Mouse (Mus musculus): ENCODE results near the gene Efcab12.

Efcab12 gene

DNA sequence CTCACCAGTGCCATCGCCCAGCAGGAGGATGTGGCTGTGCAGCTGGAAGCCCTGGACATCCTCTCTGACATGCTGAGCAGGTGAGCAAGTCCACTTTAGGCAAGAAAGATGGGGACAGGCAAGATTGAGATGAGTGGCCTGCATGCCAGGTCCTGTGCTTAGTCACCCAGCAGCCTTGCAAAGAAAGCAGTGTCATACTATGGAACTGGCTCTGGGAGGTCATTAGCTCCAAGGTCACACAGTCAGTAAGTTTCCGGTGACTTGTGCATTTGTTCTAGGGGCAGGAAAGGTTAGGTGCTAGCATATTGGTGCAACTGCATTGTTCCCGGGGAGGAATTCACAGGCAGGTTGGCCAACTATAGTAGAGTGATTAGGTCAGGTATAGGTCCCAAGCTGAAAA, 55.4 kb downstream of the Efcab12 start:
- no peak for DNase-seq

GRCm38 (mm10) chr6:115776363-115776762, 61.8 kb downstream of the Efcab12 start:
- DNase-seq: no peak

GRCm38 (mm10) chr6:115775838-115776237, 62.4 kb downstream of the Efcab12 start:
- DNase-seq: no peak

DNA sequence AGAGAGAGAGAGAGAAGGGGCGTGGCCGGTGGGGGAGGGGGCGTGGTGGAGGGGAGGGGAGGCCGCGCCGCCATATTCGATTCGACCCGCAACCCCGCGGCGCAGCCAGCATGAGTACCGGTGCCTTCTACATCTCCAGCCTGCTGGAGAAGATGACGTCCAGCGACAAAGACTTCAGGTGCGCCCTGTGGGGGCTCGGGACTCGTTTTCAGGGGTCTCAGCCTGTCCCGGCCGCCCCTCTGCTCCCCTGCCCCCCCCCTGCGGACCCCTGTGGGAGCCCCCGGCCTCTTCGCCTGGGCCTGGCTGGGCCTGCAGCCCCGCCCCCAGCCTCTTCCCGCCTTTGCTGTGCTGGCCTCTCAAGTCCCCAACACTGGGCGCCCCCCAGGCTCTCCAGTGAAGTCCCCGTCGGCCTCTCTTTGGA, 63.7 kb downstream of the Efcab12 start, which contains the start of gene Cand2:
TSS of gene Cand2 (plus strand) at position 38 of the 421 bp plus-strand sequence.
- no peak for DNase-seq

DNA sequence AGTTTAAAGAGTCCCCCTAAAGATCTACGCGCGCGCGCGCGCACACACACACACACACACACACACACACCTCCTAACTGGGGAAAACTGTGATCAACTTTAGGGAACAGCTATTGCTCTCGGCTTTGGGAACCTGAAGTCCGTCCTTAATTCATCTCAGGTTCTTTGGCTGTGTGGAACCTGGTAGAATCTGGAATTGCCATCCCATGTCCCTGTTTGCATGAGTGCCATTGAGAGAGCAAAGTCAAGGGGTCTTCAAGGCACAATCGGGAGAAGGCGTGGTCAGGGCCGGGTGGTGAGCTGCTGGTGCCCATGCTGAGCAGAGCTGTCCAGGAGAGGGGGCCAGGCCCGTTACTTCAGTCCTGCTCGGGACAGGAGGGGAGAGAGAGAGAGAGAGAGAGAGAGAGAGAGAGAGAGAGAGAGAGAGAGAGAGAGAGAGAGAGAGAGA, 64.2 kb downstream of the Efcab12 start:
- DNase-seq: no peak

GRCm38 (mm10) chr6:115772604-115773003, 65.6 kb downstream of the Efcab12 start:
- no peak for DNase-seq

GRCm38 (mm10) chr6:115772201-115772600, 66.0 kb downstream of the Efcab12 start:
- no peak for DNase-seq

DNA sequence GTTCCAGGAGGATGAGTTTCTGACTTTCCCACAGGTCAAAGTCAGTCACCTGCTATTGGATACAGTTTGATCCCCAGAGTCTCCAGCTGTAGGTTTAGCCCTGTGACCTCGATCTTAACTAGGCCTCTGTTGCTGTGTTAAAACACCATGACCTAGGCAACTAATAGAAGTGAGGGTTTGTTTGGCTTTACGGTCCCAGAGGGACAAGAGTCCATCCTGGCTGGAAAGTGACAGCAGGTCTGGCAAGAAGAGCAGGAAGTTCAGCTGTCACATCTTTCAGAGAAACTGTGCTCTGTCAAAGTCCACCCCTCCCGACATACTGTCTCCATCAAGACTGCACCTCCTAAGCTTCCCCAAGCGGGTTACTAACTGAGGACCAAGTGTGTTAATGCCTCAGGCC, 67.4 kb downstream of the Efcab12 start:
- no peak for DNase-seq

DNA sequence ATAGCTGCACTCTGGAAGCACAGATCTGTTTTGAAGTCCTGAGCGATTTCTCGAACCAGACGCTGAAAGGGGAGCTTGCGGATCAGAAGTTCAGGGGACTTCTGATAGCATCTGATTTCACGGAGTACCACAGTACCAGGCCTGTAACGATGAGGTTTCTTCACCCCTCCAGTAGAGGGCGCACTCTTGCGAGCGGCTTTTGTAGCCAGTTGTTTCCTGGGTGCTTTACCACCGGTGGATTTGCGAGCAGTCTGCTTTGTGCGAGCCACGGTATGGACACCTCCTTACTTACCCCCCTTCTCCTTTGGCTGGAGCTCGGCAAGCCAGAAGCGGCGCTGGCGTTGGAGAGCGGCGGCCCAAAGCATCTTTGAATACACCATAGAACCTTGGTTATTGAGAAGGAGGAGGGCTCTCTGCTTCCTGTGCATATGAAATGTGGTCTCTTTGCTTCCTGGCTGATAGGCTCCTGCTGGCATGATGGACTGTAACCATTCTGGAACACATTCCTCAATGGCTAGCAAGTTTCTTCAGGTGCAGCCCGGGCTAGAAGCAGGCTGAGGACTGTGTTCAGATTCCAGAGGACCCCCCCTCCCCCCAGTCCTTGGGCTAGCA, 68.0 kb downstream of the Efcab12 start:
- DNase-seq: no peak

DNA sequence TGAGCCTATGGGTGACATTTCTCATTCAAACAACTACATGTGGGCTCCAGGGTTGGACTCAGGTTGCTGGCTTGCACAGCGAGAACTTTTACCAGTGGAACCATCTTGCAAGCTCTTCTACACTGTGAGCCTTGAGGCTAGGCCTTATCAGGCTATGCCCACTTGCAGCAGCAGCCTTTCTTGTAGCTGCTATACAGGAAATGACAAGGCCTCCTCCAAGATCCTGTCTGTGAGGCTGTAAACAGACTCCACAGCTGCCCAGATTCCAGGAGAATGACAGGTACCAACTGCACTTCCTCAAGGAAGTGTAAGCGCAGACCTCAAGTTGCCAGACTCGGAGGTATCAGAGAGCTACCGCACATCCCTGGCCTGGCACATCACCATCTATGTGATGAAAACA, 70.0 kb downstream of the Efcab12 start:
- DNase-seq: no peak

- no peak for DNase-seq
These were observed 70.9 kb downstream of the Efcab12 start for GRCm38 (mm10) chr6:115767357-115767756.

- DNase-seq: peak; percentile 5
These were observed 74.0 kb downstream of the Efcab12 start for GRCm38 (mm10) chr6:115764179-115764578.

- peak; percentile 23 for DNase-seq
These were observed 76.0 kb downstream of the Efcab12 start, which contains the start of gene Tmem40 for GRCm38 (mm10) chr6:115761995-115762756. Gene Tmem40, minus strand, starts transcription at chr6:115762410.

DNA sequence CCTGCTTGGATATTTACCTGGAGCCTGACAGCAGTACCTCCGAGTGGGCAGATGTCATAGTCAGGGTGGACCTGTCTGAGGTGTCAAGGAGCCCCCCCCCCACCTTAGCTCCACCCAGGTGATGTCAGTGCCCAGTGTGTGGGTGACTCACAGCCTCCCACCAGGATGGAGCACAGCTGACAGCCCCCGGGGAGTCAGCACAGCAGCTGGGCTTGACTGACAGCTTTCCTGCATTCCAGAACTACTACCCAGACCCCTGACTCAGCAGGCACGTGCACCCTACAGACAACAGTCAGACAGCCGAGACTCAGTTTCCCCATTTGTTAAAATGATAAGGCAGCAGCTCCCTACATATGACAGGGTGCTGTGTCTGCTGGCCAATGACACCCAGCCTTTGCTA, 77.2 kb downstream of the Efcab12 start:
- no peak for DNase-seq
